Mouse (Mus musculus) Patski (cell line): ENCODE data around the gene Rab3gap2. TPM values are rescaled to one million over a fixed set of nuclear protein-coding genes. Genes with fewer than 3 reads are reported as not detected.

Experiments
- ATAC-seq: fragments of 100-300 bp; one replicate; pipeline ENCODE4 v1.8.0; 2021
- CTCF ChIA-PET: fragments of 350-600 bp; sonication (Branson Sonifier 250); formaldehyde crosslinking; loops from one replicate; lab custom pipeline; 2022; ENCODE audit warnings: inconsistent platforms; lab: Charles Lee
- POLR2A ChIA-PET: fragments of 350-600 bp; sonication (Branson Sonifier 250); formaldehyde crosslinking; loops from one replicate; lab custom pipeline; 2022; ENCODE audit warnings: antibody characterized with exemption, inconsistent platforms; lab: Charles Lee
- DNase-seq: peaks from one replicate; pipeline ENCODE4 v3.0.0-alpha.2; 2011; ENCODE audit warnings: low read depth, low spot score
- H3K27me3 ChIP-seq: fragments of 371-371 bp; one replicate; pipeline ENCODE4 v1.5.1; 2021
- CTCF ChIP-seq: fragments of 100-300 bp; IDR thresholded peaks from one replicate; pipeline ENCODE4 v1.5.1; 2021
- in situ Hi-C: fragments of 300-500 bp; cut with MboI; formaldehyde crosslinking; loops from 3 replicates; pipeline ENCODE4 v1.11.1; 2018; ENCODE audit warnings: low pct_unique_long_range_greater_than_20kb, mixed read lengths
- polyA plus RNA-seq: library from polyadenylated mRNA; unstranded; gene quantifications from one replicate; pipeline ENCODE4 v1.2.3, GENCODE M21; 2021

Gene Rab3gap2
- polyA plus RNA-seq, 1 experiment from 2014 or later, result 35.2 TPM

GRCm38 (mm10) chr1:185328721-185329610, 125.0 kb downstream of the Rab3gap2 start, which contains the start of gene Iars2:
TSS of gene Iars2 (minus strand) at chr1:185329396.
- no peak for TF ChIP-seq CTCF
- POLR2A ChIA-PET, result interaction anchor here (1.1 to 1.3 kb wide), 2 partner anchors 16 to 22 kb away, joined by 3 read pairs; no protein-coding TSS in a partner anchor
- CTCF ChIA-PET, result interaction anchor here (0.9 to 1.4 kb wide), 2 partner anchors 13 to 14 kb away, joined by 3 read pairs; no protein-coding TSS in a partner anchor
- no peaks in the 10 kb centered on the region for H3K27me3 ChIP-seq
- DNase-seq, result no peak
- in situ Hi-C loops, result no loop called here
- ATAC-seq, result peak; percentile 61

- ChIA-PET CTCF (interaction anchor here (0.7 to 1.4 kb wide), 2 partner anchors 13 to 38 kb away, joined by 3 read pairs; no protein-coding TSS in a partner anchor), POLR2A (interaction anchor here (1.1 kb wide), 1 partner anchor 21 kb away, joined by 3 read pairs; no protein-coding TSS in a partner anchor)
- TF ChIP-seq CTCF, result no peak
- H3K27me3 ChIP-seq, result no peaks in the 10 kb centered on the region
- in situ Hi-C loops, result no loop called here
- no peak for DNase-seq
- ATAC-seq, result no peak
These were observed 125.9 kb downstream of the Rab3gap2 start for GRCm38 (mm10) chr1:185329851-185330250.

- no peak for DNase-seq
- ChIA-PET CTCF (interaction anchor here (1.5 kb wide), 1 partner anchor 15 kb away, joined by 6 read pairs; no protein-coding TSS in a partner anchor), POLR2A (interaction anchor here (0.5 kb wide), 1 partner anchor 72 kb away, joined by 4 read pairs; no protein-coding TSS in a partner anchor)
- in situ Hi-C loops, result no loop called here
- ATAC-seq, result no peak
- no peak for TF ChIP-seq CTCF
- H3K27me3 ChIP-seq, result no peaks in the 10 kb centered on the region
These were observed 127.4 kb downstream of the Rab3gap2 start for GRCm38 (mm10) chr1:185331364-185331763.

- no peak for TF ChIP-seq CTCF
- ChIA-PET CTCF (interaction anchor here (1.5 kb wide), 1 partner anchor 14 kb away, joined by 6 read pairs; no protein-coding TSS in a partner anchor), POLR2A (interaction anchor here (1.1 kb wide), 1 partner anchor 30 kb away, joined by 3 read pairs; no protein-coding TSS in a partner anchor)
- peak; percentile 50 for DNase-seq
- H3K27me3 ChIP-seq, result no peaks in the 10 kb centered on the region
- in situ Hi-C loops, result no loop called here
- ATAC-seq, result peak; percentile 75
These were observed 128.1 kb downstream of the Rab3gap2 start, which contains the start of gene Bpnt1 for GRCm38 (mm10) chr1:185331983-185332430. TSS of gene Bpnt1 (plus strand) at chr1:185332149.

- ATAC-seq, result no peak
- CTCF ChIA-PET, result interaction anchor here (1.1 kb wide), 1 partner anchor 19 kb away, joined by 3 read pairs; no protein-coding TSS in a partner anchor
- no peak for TF ChIP-seq CTCF
- H3K27me3 ChIP-seq, result no peaks in the 10 kb centered on the region
- in situ Hi-C loops, result no loop called here
- no peak for DNase-seq
- POLR2A ChIA-PET, result no interaction called here
These were observed 129.7 kb downstream of the Rab3gap2 start for GRCm38 (mm10) chr1:185333651-185334050.

GRCm38 (mm10) chr1:185334136-185334535, 130.2 kb downstream of the Rab3gap2 start:
- ATAC-seq, result no peak
- H3K27me3 ChIP-seq, result no peaks in the 10 kb centered on the region
- ChIA-PET POLR2A (no interaction called here), CTCF (interaction anchor here (1.1 kb wide), 1 partner anchor 18 kb away, joined by 3 read pairs; no protein-coding TSS in a partner anchor)
- no peak for TF ChIP-seq CTCF
- DNase-seq, result no peak
- in situ Hi-C loops, result no loop called here

GRCm38 (mm10) chr1:185335231-185335765, 131.4 kb downstream of the Rab3gap2 start:
- in situ Hi-C loops, result no loop called here
- POLR2A ChIA-PET, result interaction anchor here (0.6 kb wide), 1 partner anchor 146 kb away, joined by 3 read pairs; no protein-coding TSS in a partner anchor
- no peaks in the 10 kb centered on the region for H3K27me3 ChIP-seq
- TF ChIP-seq CTCF, result no peak
- CTCF ChIA-PET, result interaction anchor here (0.8 kb wide), 1 partner anchor 17 kb away, joined by 3 read pairs; no protein-coding TSS in a partner anchor
- no peak for DNase-seq
- ATAC-seq, result no peak

Other genes with a start within 250 kb of the Rab3gap2 start
- 8.4 TPM for gene Mark1, start 204.5 kb upstream of the Rab3gap2 start, polyA plus RNA-seq
- gene Iars2, start 125.3 kb downstream of the Rab3gap2 start, polyA plus RNA-seq, result 64.7 TPM
- gene Bpnt1, start 128.0 kb downstream of the Rab3gap2 start, polyA plus RNA-seq, result 72.8 TPM
- 153 TPM for gene Eprs, start 158.9 kb downstream of the Rab3gap2 start, polyA plus RNA-seq